ENCODE assay signal across 26 mouse cellular contexts in genomic region chr5:144797116-144797515, GRCm38 (mm10). TPM values are rescaled to one million over a fixed set of nuclear protein-coding genes. Genes with fewer than 3 reads are reported as not detected.
"Had no signal": no experiment of that assay in that cellular context is flagged by ENCODE, and none has a peak within 500 bp of the region (broad histone marks: within the 10 kb centered on the region; RNA-seq: fewer than 3 reads in every experiment).

No protein-coding gene starts in this region.

- H3K9ac ChIP-seq: forebrain, postnatal 0 days; heart, embryonic 13.5 days; heart, embryonic 15.5 days; hindbrain, embryonic 13.5 days; hindbrain, embryonic 15.5 days; limb, embryonic 13.5 days; limb, embryonic 15.5 days had no signal

- H3K27ac ChIP-seq: heart, adult 2 months; heart, embryonic 13.5 days; heart, embryonic 15.5 days; hindbrain, embryonic 13.5 days; hindbrain, embryonic 15.5 days; hindbrain, postnatal 0 days; layer of hippocampus, adult 2 months; left cerebral cortex, adult 2 months; limb, embryonic 13.5 days; limb, embryonic 15.5 days had no signal

- H3K4me1 ChIP-seq: heart, embryonic 13.5 days; heart, embryonic 15.5 days; hindbrain, embryonic 13.5 days; hindbrain, embryonic 15.5 days; limb, embryonic 13.5 days; limb, embryonic 15.5 days had no signal

- DNase-seq: forebrain, postnatal 0 days; gastrocnemius, postnatal 14 days; gastrocnemius, postnatal 36 days; heart, adult 11 months; heart, adult 2 months; heart, postnatal 14 days; heart, postnatal 36 days; kidney, adult 11 months; kidney, adult 2 months; kidney, postnatal 10 days; kidney, postnatal 25 days; kidney, postnatal 4 days; left cerebral cortex, postnatal 4 days had no signal

- H3K9me3 ChIP-seq: heart, embryonic 13.5 days; heart, embryonic 15.5 days; hindbrain, embryonic 13.5 days; hindbrain, embryonic 15.5 days; limb, embryonic 13.5 days; limb, embryonic 15.5 days had no signal

- H3K27me3 ChIP-seq: heart, embryonic 13.5 days; heart, embryonic 15.5 days; hindbrain, embryonic 13.5 days; hindbrain, embryonic 15.5 days; limb, embryonic 13.5 days; limb, embryonic 15.5 days had no signal

- H3K4me3 ChIP-seq: heart, adult 2 months; heart, embryonic 13.5 days; heart, embryonic 15.5 days; hindbrain, embryonic 13.5 days; hindbrain, embryonic 15.5 days; layer of hippocampus, adult 2 months; left cerebral cortex, adult 2 months; limb, embryonic 13.5 days; limb, embryonic 15.5 days had no signal

- ATAC-seq: forebrain, postnatal 0 days; hindbrain, postnatal 0 days; intestine, embryonic 16.5 days had no signal

- H3K4me2 ChIP-seq: heart, embryonic 11.5 days; heart, embryonic 13.5 days; heart, embryonic 15.5 days; hindbrain, embryonic 13.5 days; hindbrain, embryonic 15.5 days; limb, embryonic 13.5 days; limb, embryonic 15.5 days had no signal

RNA-seq across cellular contexts. Expression of gene Tmem130, which starts 35.5 kb away (rescaled TPM):
- total RNA-seq: gastrocnemius, adult 18-20 months; gastrocnemius, postnatal 14 days; gastrocnemius, postnatal 36 days; hematopoietic stem cell, adult 5-6 weeks had no signal
